8 mouse cellular contexts compared by ENCODE assay signal in the genomic region with DNA sequence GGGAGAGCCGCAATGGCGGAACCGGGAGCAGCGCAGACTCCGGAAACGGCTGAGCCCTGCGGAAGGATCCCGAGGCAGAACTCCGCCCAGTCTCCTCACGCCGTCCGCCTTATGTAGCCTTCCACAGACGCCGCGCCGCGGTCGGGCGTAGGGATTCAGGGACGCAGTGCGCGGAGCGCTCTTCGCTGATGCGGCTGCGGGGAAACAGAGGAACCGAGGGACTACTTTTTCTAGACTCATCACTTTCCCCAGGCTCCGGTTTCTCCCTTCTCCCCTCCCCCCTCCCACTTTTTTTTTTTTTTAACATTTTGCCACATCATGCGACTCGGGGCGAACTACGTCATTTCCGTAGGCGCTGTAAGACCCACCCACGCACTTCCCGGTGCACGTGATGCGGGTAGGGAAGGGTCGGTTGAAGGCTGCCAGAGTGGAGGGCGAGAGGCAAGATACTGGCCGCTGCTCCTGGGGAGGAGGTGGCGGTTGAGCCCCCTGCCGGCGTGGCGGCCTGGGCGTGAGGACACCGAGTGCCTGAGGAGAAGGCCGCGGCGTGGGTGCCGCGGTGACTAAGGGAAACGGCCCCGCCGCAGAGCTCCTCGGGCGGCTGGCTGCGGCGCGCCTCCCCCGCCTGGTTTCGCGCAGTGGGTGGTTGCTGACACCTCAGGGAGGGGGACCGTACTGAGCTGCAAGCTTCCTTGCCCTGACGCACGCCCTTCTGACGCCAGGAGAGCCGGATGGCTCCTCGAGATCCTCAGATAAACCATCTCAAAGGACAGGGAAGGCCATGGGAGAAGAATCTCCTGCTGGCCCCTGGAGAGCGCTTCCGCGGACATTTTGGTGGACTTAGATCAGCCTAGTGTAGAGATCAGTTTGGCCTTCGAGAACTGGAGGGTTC. TPM values are rescaled to one million over a fixed set of nuclear protein-coding genes. Genes with fewer than 3 reads are reported as not detected.
DNase-seq lines count a peak whose midpoint lies in the region; ATAC-seq and TF ChIP-seq lines count a peak whose summit lies in the region.

Gene Cltc, minus strand, starts transcription at position 86 of the 892 bp plus-strand sequence.

- TF ChIP-seq POLR2A in heart, adult 2 months (IDR thresholded peaks at IDR 0.05; ENCODE audit: insufficient read depth, low read depth, low read length), result peak; percentile 94

- intact Hi-C loops in heart, adult 2 months (cut with DNase I), result loop anchor here (2.0 to 5.0 kb wide), 5 partner anchors 27 to 237 kb away; partner anchors contain the start of genes Dhx40, Ptrh2 and Vmp1

- H3K4me1 ChIP-seq in embryonic facial prominence, embryonic 14.5 days (ENCODE audit: control insufficient read depth, insufficient read depth, low read length), result peaks cover 13% of the 10 kb centered on the region
- peaks cover 6% of the 10 kb centered on the region for H3K4me1 ChIP-seq in heart, adult 2 months (ENCODE audit: control insufficient read depth, insufficient read depth, low read length)
- H3K4me1 ChIP-seq in limb, embryonic 13.5 days, result peaks cover 18% of the 10 kb centered on the region
- H3K4me1 ChIP-seq in midbrain, embryonic 16.5 days (ENCODE audit: control insufficient read depth, insufficient read depth, low read length), result peaks cover 31% of the 10 kb centered on the region

- peaks cover 4% of the 10 kb centered on the region; the same call in 1 of the 2 replicates for H3K36me3 ChIP-seq in embryonic facial prominence, embryonic 14.5 days (ENCODE audit: control insufficient read depth, insufficient read depth, low read length)
- H3K36me3 ChIP-seq in heart, adult 2 months (ENCODE audit: control insufficient read depth, insufficient read depth, low read length), result peaks cover 27% of the 10 kb centered on the region
- peaks cover 5% of the 10 kb centered on the region for H3K36me3 ChIP-seq in limb, embryonic 13.5 days
- no peaks in the 10 kb centered on the region for H3K36me3 ChIP-seq in midbrain, embryonic 16.5 days (ENCODE audit: control insufficient read depth, insufficient read depth, low read length)

- peak within 1 kb of the TSS; percentile 98 for H3K27ac ChIP-seq in embryonic facial prominence, embryonic 14.5 days (replicated peaks; ENCODE audit: low read depth, low read length)
- H3K27ac ChIP-seq in heart, adult 2 months, result peak within 1 kb of the TSS; percentile 98
- peak within 1 kb of the TSS; percentile 96 for H3K27ac ChIP-seq in limb, embryonic 13.5 days
- peak within 1 kb of the TSS; percentile 99 for H3K27ac ChIP-seq in midbrain, embryonic 16.5 days (ENCODE audit: low read length)

- H3K4me2 ChIP-seq in embryonic facial prominence, embryonic 14.5 days (ENCODE audit: low read depth, low read length), result peak within 1 kb of the TSS; percentile 83
- peak within 1 kb of the TSS; percentile 96 for H3K4me2 ChIP-seq in limb, embryonic 13.5 days (replicated peaks)
- H3K4me2 ChIP-seq in midbrain, embryonic 16.5 days (ENCODE audit: low read length), result peak within 1 kb of the TSS; percentile 98

- peak; percentile 67 for TF ChIP-seq CTCF in heart, adult 2 months (IDR thresholded peaks at IDR 0.05)

- H3K79me2 ChIP-seq in heart, adult 2 months (replicated peaks; ENCODE audit: control insufficient read depth, insufficient read depth, low read length), result peaks cover 7% of the 10 kb centered on the region

- no peaks in the 10 kb centered on the region for H3K9me3 ChIP-seq in embryonic facial prominence, embryonic 14.5 days (ENCODE audit: control insufficient read depth, low read length)
- no peaks in the 10 kb centered on the region for H3K9me3 ChIP-seq in limb, embryonic 13.5 days
- no peaks in the 10 kb centered on the region for H3K9me3 ChIP-seq in midbrain, embryonic 16.5 days (replicated peaks; ENCODE audit: control insufficient read depth, low read length, poor library complexity, severe bottlenecking)

- H3K9ac ChIP-seq in embryonic facial prominence, embryonic 14.5 days (ENCODE audit: low read depth, low read length), result peak within 1 kb of the TSS; percentile 96
- peak within 1 kb of the TSS; percentile 90 for H3K9ac ChIP-seq in heart, adult 2 months (ENCODE audit: low read depth, low read length)
- H3K9ac ChIP-seq in limb, embryonic 13.5 days, result peak within 1 kb of the TSS; percentile 95
- peak within 1 kb of the TSS; percentile 94 for H3K9ac ChIP-seq in midbrain, embryonic 16.5 days (ENCODE audit: low read depth, low read length)

- peak; percentile 99 for DNase-seq in 3T3-L1 (ENCODE audit: low read depth, low spot score)
- DNase-seq in adrenal gland, postnatal 4 days (ENCODE audit: low spot score in 2 of 2), result peak; percentile 89 to 95
- peak; percentile 99 for DNase-seq in embryonic facial prominence, embryonic 14.5 days (ENCODE audit: low spot score)
- peak; percentile 97 for DNase-seq in heart, adult 2 months
- DNase-seq in kidney, adult 8-10 months, result peak; percentile 96
- peak; percentile 95 to 97 for DNase-seq in spleen, postnatal 10 days (ENCODE audit: low spot score in 2 of 2)

- ATAC-seq in embryonic facial prominence, embryonic 14.5 days (ENCODE audit: low read depth), result peak; percentile 92
- peak; percentile 96 for ATAC-seq in limb, embryonic 13.5 days (ENCODE audit: low FRiP score, low read depth)
- peak; percentile 98 for ATAC-seq in midbrain, embryonic 16.5 days

- TF ChIP-seq EP300 in heart, adult 2 months (IDR thresholded peaks at IDR 0.05; ENCODE audit: insufficient read depth, low read depth, low read length), result peak; percentile 100

- H3K27me3 ChIP-seq in embryonic facial prominence, embryonic 14.5 days (replicated peaks; ENCODE audit: control insufficient read depth, insufficient read depth, low read length), result no peaks in the 10 kb centered on the region
- H3K27me3 ChIP-seq in heart, adult 2 months (ENCODE audit: control insufficient read depth, insufficient read depth, low read length), result no peaks in the 10 kb centered on the region
- no peaks in the 10 kb centered on the region for H3K27me3 ChIP-seq in limb, embryonic 13.5 days
- H3K27me3 ChIP-seq in midbrain, embryonic 16.5 days (ENCODE audit: control insufficient read depth, insufficient read depth, low read depth, low read length), result no peaks in the 10 kb centered on the region

- WGBS in embryonic facial prominence, embryonic 14.5 days, result under 1% methylated on average over 56 of the region's 73 CpGs
- WGBS in heart, adult 2 months, result under 1% methylated on average over 73 of the region's 73 CpGs
- WGBS in limb, embryonic 13.5 days, result under 1% methylated on average over 73 of the region's 73 CpGs
- under 1% methylated on average over 71 of the region's 73 CpGs for WGBS in midbrain, embryonic 16.5 days

- H3K4me3 ChIP-seq in embryonic facial prominence, embryonic 14.5 days (ENCODE audit: low read depth, low read length), result peak within 1 kb of the TSS; percentile 98
- peak within 1 kb of the TSS; percentile 93 for H3K4me3 ChIP-seq in heart, adult 2 months
- peak within 1 kb of the TSS; percentile 96 for H3K4me3 ChIP-seq in limb, embryonic 13.5 days
- peak within 1 kb of the TSS; percentile 70 for H3K4me3 ChIP-seq in midbrain, embryonic 16.5 days (ENCODE audit: low read depth, low read length)

RNA-seq across cellular contexts. Expression of gene Cltc, which starts in this region (rescaled TPM):
- 100 to 1,000 TPM; 236 to 280 TPM for total RNA-seq in adrenal gland, postnatal 4 days (2021)
- 167 and 175 TPM in 2 replicates for polyA plus RNA-seq in embryonic facial prominence, embryonic 14.5 days (2014; fragmentation: Nextera tagmentation; extraction: Ambion mirVana)
- total RNA-seq in heart, adult 2 months (2021), result 100 to 1,000 TPM; 143 to 147 TPM
- polyA plus RNA-seq in heart, adult 2 months (2012; rRNA removed), result 63.2 and 101 TPM in 2 replicates
- polyA plus RNA-seq in limb, embryonic 13.5 days (2015; fragmentation: Nextera tagmentation; extraction: Ambion mirVana), result 117 and 132 TPM in 2 replicates
- polyA plus RNA-seq in midbrain, embryonic 16.5 days (2015; fragmentation: Nextera tagmentation; extraction: Ambion mirVana), result 167 and 177 TPM in 2 replicates

Comparison
In these comparisons a context has a peak if more than half of its experiments do, and no peak if none do; other contexts are left out.
1. Peak in every context shown above with its lines: DNase-seq, ATAC-seq, H3K4me3 ChIP-seq and H3K27ac ChIP-seq.